Mouse (Mus musculus) erythroblast, adult 5-6 weeks (primary cell): ENCODE data around the gene Ppp4r3b. TPM values are rescaled to one million over a fixed set of nuclear protein-coding genes. Genes with fewer than 3 reads are reported as not detected.

Source experiments
- ATAC-seq: replicated peaks from 2 replicates; pipeline ENCODE4 v1.8.0; 2016; ENCODE audit warnings: moderate number of reproducible peaks, mild to moderate bottlenecking, moderate TSS enrichment, inconsistent platforms; ENCODE audit not compliant: poor library complexity, low FRiP score, severe bottlenecking
- total RNA-seq, 2 experiments: library from RNA; stranded (forward) in 1 of 2; stranded (reverse) in 1 of 2; fragments of 150-400 nt in 1 of 2; fragments of 200-764, 138-1000 nt in 1 of 2; gene quantifications; 2 replicates each; pipeline versions ENCODE4 v1.2.3 to v1.2.4; 2015 to 2017; ENCODE audit warnings: low replicate concordance in 2 of 2

The Ppp4r3b gene
- total RNA-seq (2015; ENCODE audit: low replicate concordance) (118 and 121 TPM in 2 replicates), total RNA-seq (2017; ENCODE audit: low replicate concordance) (120 and 127 TPM in 2 replicates)

DNA sequence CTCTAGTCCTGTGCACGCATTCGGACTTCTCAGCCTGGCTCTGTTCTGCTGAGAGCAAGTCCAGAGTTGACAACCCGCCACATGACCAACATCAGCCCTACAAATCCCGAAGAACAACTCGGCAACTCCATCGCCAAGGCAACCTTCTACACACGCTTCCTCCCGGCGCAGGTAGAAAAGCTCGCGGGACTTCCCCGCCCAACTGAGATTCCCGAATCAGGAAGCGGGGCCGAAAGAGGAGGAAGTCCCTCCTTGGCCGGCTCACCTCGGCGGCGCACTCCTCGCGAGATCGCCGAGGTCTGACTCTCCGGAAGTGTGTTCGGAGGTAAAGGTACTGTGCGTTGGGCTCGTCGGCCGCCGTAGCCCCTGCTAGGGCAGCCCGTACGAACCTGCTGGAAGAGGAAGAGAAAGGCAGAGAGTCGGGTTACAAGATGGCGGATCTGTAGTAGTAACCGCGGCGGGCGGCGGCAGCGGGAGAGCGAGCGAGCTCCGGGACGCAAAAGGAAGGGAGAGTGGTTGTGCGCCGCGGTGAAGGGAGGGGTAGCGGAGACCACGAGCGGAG is at the start of gene Ppp4r3b:
Ppp4r3b (plus strand) TSS at position 328 of the 562 bp plus-strand sequence.
- peak; percentile 90 for ATAC-seq

DNA sequence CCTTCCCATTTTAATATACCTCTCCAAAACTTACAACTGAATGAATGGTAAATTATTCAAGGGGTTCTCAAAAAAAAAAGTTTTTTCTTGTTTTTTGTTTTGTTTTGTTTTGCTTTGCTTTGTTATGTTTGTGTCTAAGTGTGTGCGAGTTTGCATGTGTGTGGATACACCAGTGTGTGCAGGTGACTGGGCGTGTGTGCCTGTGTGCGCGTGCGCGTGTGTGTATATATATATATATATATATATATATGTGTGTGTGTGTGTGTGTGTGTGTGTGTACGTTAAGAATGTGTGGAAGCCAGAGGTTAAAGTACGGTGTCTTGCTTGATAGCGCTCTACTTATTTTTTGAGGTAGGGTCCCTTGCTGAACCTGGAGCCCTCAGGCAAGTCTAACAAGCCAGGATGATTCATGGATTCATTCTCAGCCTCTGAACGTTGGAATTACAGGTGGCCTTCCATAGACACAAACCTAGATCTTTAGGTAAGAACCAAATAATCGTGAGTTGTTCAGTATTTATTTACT is 42.8 kb upstream of the Ppp4r3b start:
- ATAC-seq = peak; percentile 21

DNA sequence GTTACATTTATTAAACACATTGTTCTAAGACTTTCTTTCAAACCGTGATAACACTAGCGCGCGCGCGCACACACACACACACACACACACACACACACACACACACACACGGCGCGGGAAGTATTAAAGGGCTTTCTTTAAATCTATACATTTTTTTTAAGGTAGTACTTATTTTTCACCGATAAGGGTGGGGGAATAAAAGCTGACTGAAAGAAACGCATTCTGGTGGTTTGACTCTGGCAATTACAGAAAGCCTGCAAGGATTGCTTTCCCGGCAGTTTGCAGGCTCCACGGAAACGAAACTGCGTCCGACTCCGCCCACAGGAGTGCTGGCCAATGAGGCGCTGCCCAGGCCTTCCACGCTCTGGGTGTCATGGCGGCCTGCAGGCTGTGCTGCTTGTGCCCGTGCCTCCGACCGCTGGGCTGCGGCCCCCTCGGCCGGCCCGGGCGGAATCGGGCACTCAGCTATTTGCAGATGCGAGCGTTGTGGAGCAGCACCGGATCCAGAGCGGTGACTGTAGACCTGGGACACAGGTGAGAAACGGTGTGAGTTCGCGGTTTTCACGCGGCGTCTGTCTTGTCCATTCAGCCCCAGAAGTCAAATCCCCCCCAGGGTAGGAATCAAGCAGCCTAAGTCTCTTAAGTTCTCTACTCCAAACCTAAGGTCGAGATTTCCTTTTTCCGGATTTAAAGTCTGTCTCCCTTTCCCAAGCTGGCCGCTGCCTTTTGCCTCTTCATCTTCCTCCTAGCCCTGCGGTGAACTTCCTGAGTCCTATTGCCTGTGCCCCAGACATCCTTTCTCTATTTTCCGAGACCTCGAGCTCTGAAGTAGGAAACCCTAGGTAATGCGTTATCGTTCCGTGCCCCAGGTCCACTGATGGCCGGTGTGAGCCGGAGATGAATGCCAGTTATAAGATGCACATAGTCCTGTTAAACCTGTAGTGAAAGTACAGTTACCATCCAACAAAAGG is 42.0 kb upstream of the Ppp4r3b start, which contains the start of gene Pnpt1:
Pnpt1 (plus strand) TSS at position 360 of the 971 bp plus-strand sequence.
- peak; percentile 100 for ATAC-seq

DNA sequence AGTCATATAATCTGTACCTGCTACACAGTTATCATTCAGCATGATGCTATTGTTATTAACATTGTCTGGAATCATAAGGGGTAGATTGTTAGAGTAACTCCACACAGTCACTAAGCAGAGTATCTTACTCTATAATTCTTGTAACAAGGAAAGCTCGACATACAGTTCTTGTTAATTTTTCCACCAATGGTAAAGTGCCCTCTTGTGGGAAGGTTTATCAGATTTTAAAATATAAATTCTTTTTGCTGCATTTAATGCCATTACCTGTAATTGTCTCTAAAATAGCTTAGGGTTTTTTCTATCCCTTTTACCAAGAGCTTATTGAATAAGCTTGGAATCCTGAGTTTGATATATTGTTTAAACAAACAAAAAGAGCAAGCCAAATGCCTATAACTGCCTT is 32.0 kb upstream of the Ppp4r3b start:
- ATAC-seq = no peak

DNA sequence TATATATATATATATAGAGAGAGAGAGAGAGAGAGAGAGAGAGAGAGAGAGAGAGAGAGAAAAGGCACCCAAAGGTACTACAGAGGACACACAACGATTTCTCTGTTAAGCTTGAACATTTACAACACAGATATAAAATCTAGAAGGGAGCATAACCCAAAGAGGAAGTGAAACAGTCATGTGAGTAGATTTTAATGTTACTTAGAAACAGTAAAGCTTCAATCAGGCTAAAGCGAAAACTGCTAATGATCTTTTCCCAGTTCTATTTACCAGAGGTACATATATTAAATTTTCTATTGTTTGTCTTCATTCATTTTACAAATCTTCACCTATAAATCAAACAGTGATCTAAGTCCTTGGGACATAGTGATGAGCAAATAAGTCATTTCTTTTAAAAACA is 23.8 kb upstream of the Ppp4r3b start:
- no peak for ATAC-seq

DNA sequence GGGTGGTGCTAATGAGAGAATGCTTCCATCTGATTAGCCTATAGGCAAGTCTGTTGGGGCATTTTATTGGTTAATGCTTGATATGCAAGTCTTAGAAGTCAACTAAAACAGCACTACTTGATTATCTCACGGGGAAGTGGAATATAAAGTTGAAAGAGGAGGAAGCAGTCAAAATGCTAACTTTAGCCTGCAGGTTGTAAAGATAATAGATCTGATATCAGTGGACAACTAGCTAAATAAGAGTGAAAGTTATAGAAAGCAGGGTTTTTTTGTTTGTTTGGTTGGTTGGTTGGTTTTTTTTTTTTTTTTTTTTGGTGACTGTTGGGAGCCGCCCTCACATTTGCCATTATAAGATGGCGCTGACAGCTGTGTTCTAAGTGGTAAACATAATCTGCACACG is 9.1 kb upstream of the Ppp4r3b start:
- no peak for ATAC-seq

DNA sequence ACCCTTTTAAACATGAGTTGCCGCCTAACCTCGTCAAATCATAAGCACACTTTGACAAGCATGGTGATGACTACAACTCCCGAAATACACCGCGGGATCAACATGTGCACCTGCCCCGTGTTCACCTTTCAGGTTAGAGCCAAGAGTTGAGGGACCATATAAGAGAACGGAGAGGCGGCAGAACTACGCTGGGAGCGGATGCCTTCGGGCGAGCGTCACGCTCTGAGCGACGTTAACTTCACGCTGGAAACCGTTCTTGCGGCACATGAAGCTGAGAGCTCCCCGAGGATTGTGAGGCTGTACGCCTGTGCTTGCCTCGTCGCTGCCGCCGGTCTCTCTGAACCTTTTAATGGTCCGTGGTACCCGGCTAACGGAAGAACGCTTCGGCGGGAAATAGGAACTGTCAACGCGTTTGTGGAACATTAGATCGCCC is 715 bp upstream of the Ppp4r3b start:
- peak; percentile 51 for ATAC-seq

DNA sequence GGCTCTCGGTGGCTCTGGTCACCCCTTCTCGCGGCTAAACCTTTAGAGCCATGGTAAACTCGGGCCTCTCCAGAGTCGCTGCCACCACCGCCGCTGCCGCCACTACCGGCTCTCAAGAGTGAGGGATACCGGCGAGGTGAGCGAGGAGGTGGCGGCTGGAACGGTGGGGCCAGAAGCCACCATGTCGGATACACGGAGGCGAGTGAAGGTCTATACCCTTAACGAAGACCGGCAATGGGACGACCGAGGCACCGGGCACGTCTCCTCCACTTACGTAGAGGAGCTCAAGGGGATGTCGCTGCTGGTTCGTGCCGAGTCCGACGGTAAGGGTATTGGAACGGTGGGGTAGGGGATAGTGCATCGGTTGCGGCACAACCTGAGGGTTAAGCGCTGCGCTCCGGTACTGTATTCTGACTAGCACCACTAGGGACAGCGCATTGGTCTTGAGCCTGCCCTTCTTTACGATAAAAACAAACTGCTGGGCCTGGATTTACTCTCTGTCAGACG is 488 bp downstream of the Ppp4r3b start:
- ATAC-seq = peak; percentile 74

DNA sequence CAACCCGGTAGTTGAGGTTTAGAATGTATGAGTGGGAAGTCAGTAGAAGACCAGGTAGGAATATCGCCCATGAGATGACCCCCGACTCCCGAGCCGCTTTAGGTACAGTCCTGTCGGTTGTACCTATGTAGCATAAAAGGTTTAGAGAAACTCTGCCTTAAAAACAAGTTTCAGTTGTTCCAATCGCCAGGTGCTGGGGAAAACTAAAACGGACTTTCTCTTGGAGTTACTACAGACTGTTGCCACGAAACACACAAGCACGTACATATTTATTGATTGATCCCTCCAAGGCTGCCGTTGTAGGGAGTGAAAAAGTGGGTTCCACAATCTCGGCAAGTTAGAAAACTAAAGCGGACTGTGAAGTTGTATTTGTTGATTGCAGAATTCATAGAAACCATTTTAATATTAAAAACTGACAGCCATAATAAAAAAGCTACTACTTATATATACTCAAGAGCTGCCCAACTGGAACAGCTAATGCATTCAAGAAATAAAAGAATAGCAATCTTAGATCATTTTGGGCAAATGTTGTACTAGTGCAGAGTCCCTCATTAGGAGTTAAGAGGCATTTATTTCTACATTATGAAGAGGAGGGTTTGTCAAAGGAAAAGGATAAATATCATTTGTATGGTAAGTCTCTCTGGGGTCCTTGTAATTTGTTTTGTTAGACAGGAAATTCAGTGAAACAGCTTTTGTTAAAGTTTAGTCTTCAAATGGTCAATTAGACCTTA is 1.2 kb downstream of the Ppp4r3b start:
- ATAC-seq = no peak

DNA sequence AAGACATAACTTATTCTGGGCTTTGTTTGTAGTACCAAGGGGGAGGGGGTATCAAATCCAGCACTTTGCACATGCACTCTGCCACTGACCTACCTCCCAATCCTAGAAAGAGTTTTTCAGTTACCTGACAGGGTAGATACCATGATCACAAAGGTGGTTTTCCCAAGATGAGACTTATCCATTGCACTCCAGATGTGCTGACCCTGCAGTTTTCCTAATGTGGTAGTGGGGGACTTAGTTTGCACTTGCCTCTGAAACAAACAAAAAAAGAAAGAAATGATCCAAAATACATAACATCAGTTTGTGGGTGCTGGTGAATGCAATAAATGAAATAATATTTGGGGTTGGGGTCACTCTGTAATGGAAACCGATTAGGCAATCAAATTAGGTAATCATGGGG is 6.6 kb downstream of the Ppp4r3b start:
- no peak for ATAC-seq

DNA sequence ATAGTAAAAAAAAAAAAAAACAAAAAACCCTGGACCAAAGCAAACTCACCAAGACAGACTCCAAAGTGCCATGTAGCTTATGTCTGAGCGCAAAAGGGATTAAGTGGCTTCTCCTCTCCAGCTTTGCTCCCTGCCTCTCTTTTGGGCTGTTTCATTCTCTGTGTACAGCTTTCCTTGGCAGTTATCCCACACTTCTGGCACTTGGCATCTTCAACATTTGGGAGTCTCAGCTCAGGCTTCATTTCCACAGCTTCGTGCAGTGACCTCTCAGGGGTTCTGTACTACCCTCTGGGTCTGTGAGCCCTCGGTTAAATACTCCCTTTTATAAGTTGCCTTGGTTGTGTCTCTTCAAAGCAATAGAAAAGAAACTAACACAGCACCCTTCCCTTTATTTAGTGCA is 8.0 kb downstream of the Ppp4r3b start:
- no peak for ATAC-seq

DNA sequence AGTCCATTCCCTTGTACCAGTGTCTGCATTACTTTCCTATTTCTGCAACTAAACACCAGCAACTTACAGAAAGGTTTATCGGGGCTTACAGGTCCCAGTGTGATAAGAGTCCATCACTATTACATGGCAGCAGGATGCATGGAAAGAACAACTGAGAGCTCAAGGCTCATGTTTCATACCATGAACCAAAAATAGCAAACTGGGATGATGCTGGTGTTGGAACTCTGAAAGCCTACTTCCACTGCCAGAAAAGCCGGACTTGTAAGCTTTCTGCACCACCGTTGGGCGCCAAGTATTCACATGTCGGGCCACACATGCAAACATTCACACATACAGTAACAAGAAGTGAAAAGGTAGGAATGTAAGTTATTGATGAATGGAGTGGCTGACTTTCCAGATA is 9.1 kb downstream of the Ppp4r3b start:
- ATAC-seq = no peak

DNA sequence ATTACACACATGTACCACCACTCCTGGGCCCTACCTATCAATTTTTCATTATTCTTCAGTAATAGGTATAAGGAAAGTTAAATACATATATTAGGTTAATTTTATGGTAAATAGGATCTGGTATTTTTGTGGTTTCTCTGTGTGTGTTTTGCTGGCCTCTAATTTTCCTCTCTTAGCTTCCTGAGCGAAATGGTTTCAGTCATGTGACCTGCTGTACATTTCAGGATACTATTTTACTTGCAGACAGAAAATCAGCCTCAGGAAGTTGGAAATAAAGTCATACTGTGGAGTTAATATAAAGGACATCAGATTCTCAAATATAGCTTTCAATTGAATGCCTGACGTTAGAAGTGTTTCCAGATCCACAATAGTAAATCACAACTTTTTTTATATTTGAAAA is 16.3 kb downstream of the Ppp4r3b start:
- no peak for ATAC-seq

DNA sequence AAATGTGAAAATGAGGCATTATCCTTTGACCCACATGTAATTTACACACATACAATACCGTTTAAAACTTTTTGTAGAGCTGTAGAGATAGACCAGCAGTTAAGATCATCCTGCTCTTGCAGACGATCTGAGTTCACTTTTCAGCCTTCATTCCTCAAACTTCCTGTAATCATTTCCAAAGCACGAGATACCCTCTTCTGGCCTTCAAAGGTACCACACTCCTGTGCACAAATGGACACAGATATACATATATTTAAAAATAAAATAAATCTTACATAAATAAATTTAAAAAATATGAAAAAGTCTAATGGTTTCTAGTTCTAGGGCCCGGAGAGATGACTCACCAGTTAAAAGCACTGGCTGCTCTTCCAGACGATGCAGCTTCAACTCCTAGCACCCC is 31.0 kb downstream of the Ppp4r3b start:
- no peak for ATAC-seq

DNA sequence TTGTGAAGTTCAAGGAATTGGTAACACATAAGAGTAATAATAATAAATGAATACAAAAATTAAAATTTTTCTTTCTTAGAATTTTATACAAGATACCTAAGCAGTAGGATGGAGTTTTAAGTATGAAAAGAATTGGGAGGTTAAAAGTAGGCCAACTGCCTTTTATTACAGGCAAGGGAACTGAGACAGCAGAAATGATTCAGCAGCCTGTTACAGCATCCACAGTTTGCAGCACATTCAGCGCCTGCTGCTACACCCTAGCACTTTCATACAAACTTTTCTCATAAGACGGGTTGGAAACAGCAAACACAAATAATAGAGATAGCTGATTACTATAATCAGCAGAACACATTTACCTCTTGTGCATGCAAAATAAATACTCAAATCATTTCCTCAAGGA is 37.1 kb downstream of the Ppp4r3b start:
- ATAC-seq = no peak

DNA sequence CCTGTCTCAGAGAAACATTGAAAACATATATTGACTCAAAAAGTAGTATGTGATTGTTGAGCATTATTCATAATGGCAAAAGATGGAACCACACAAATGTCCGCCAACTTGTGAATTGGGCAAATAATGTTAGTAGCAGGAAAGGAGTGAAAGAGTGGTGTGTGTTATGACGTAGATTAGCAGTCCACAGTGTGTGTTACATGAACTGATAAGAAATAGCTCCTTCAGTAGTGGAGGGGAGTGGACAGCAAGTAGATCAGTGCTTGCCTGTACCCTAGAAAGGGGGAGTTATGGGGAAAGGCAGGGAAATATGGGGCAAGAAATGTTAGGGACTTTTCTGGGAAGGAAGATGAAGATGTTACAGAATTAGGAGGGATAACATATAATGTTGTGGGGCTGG is 43.5 kb downstream of the Ppp4r3b start:
- peak; percentile 69 for ATAC-seq

DNA sequence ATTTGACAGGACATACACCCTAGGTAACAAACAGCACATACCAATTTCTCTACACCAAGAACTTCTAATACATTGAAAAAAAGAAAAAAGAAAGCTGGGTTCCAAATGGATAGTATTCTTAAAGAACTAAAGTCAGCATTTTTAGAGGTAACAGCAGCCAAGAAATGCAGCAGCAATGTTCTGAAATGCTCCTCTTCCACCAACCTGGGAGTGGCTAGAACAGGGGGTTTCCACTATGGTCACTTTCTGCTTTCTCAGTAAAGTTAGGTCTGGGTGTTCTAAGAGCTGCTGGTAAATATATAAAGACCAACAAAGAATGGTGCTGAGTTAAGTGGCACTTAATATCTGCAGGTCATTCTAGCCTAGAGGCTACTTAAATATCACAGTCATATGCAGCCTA is 46.4 kb downstream of the Ppp4r3b start:
- no peak for ATAC-seq

DNA sequence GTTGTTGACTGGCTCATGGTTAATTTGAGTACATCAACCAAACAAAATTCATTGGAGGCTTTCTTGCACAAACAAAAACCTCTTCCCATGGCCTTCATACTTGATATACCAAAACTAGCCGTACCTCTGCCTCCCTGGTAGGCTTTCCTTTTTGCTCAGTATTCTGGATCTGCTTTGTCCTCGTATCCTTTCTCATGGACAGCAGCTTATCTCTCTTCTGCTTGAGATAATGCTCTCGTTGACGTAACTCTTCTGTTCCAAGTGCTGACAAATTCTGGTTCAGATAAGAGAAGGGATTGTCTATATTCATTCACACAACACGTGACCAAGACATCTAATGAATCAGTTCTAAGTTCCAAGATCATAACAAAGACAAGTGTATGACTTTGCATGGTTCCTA is 49.6 kb downstream of the Ppp4r3b start:
- ATAC-seq = no peak

DNA sequence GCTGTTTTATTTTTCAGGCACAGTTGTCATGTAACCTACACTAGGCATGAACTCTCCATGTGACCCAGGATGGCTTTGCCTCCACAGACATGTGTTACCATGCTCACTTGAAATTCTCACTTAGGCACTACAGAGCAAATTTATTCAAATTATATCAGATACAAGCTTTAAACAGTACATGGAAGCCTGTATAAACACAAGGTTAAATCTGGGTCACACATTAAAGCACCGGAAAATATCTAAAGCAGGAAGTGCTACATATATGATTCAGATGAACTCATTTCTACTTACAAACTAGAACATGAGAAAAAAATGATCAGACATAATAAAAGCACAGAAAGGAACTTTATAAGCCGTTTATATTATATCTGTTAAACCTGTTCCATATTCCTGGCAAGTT is 52.1 kb downstream of the Ppp4r3b start:
- ATAC-seq = no peak

DNA sequence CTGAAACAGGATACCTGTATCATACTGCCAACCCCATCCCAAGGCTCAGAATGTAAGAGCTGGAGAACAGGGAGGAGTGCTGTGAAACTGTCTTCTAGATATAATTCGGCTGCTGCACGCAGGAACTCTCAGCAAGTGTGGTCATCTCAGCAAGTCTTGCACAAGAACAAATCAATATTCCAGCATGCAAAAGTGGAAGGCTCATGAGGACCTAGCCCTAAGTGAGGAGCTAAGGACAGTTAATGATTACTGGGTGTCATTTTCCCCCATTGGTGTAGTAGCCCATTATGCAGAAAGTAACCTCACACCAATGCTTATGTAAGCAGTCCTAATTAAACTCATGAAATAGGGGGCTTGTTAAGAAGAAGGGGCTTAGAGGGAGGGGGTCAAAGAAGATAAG is 56.3 kb downstream of the Ppp4r3b start:
- ATAC-seq = no peak
